Mouse (Mus musculus): ENCODE data around the gene Cib4.

- TF ChIP-seq CTCF (IDR thresholded peaks at IDR 0.05; ENCODE audit: borderline replicate concordance, insufficient read depth, low read depth, low read length): no peak
- TF ChIP-seq POLR2A (IDR thresholded peaks at IDR 0.05; ENCODE audit: borderline replicate concordance, insufficient read depth, low read length): no peak
Measured at GRCm38 (mm10) chr5:30518547-30518946, 27.1 kb downstream of the Cib4 start.
